Mouse (Mus musculus) heart, embryonic 16.5 days (tissue): ENCODE measurements at regions not wholly inside any gene's neighbourhood (a gene's known extent, or its start where the extent isn't known, plus 50 kb on each side); places are given as distances from the start of the nearest gene placed in this dataset.

ENCODE experiments used
- ATAC-seq: fragments of 200-750 bp; cut with Nextera tagmentation; replicated peaks from 2 replicates; pipeline ENCODE4 v1.8.0; 2017; ENCODE audit warnings: moderate number of reproducible peaks; ENCODE audit not compliant: insufficient read depth, low FRiP score; ENCODE audit errors: extremely low read depth
- H3K27ac ChIP-seq: fragments of 300-500 bp; sonication (generic); 2 replicates; pipeline ENCODE4 v1.5.1; 2014; ENCODE audit warnings: mild to moderate bottlenecking, low read length, control low read depth, moderate library complexity
- H3K27me3 ChIP-seq: fragments of 300-500 bp; sonication (generic); 2 replicates; pipeline ENCODE4 v1.6.1; 2014; ENCODE audit warnings: low read length, mixed read lengths; ENCODE audit not compliant: control insufficient read depth, insufficient read depth
- H3K36me3 ChIP-seq: fragments of 300-500 bp; sonication (generic); 2 replicates; pipeline ENCODE4 v1.6.1; 2014; ENCODE audit not compliant: control insufficient read depth, insufficient read depth
- H3K4me1 ChIP-seq: fragments of 300-500 bp; sonication (generic); 2 replicates; pipeline ENCODE4 v1.6.1; 2014; ENCODE audit warnings: low read length, mixed read lengths; ENCODE audit not compliant: control insufficient read depth, insufficient read depth
- H3K4me2 ChIP-seq: fragments of 300-500 bp; sonication (generic); 2 replicates; pipeline ENCODE4 v1.6.1; 2014; ENCODE audit warnings: low read depth, mild to moderate bottlenecking, control low read depth, low read length
- H3K4me3 ChIP-seq: fragments of 300-500 bp; sonication (generic); 2 replicates; pipeline ENCODE4 v1.5.1; 2014; ENCODE audit warnings: mild to moderate bottlenecking, control low read depth, low read length
- H3K9ac ChIP-seq: fragments of 300-500 bp; sonication (generic); 2 replicates; pipeline ENCODE4 v1.6.1; 2014; ENCODE audit warnings: low read length, control low read depth
- H3K9me3 ChIP-seq: fragments of 300-500 bp; sonication (generic); replicated peaks from 2 replicates; pipeline ENCODE4 v1.6.1; 2016; ENCODE audit warnings: low read length; ENCODE audit not compliant: control insufficient read depth
- WGBS: fragments of 180-500 bp; shearing (Covaris S2); extraction: QIAGEN DNeasy Blood & Tissue Kit; methylation state at CpG from one replicate; pipeline ENCODE4 v1.1.7; 2014; 5-methylcytosine and 5-hydroxymethylcytosine counted together

DNA sequence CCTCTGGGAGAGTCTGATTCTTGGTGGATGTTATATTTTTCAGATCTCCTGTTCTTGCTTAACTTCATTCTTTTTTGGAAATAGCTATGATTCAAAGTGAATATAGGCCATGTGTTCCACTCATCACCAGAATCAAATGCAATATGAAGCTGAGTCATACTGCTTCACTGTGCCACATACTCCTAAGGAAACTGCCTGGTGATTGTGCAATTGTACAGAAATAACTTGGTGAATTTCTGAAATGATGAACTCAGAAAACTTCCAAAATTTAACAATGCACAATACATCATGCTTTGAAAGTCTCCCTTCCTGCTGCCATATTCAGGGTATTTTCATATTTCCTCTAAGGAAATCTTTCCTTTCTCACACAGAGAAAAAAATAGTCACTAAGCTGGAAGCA, 518.9 kb upstream of the Pbx1 start:
- no peak overlapping the region for H3K4me3 ChIP-seq
- H3K9ac ChIP-seq, result no peak overlapping the region
- ATAC-seq, result no peak
- H3K9me3 ChIP-seq, result no peaks in the 10 kb centered on the region
- no peaks in the 10 kb centered on the region for H3K4me1 ChIP-seq
- no peak overlapping the region for H3K27ac ChIP-seq
- no peak overlapping the region for H3K4me2 ChIP-seq
- no peaks in the 10 kb centered on the region for H3K36me3 ChIP-seq
- H3K27me3 ChIP-seq, result no peaks in the 10 kb centered on the region

DNA sequence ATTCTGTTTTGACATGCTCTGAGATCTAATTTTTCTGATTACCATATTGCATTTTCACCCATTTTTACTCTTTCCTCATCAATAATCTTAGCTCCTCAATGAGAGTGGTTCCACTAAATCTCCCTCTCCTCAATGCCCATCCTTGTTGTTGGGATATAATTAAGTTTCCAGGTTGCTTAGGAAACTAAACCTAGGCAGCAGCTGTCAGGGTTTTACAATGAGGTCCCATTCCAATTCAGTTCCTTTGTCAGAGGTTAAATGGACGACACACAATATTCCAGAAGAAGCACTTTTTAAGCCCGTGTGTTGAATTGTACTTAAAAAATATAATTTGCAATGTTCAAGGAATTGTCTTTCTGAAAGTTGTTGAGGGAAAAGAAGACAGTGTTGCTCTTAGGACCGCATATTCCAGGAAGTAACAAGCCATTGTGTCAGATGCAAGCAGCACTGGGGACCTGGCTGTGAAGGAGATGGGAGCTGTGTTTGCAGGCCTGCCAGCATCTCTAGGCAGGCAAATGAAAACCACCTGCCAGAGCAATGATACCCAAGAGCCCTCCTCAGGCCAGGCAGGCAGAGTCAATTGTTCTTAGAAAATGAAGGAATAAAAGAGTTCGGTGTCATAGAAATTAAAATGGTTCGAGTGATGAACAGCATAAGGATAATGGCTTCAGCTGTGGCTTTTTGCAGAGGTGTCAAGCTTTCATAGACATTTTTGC, 492.2 kb upstream of the Pbx1 start:
- H3K4me1 ChIP-seq, result no peaks in the 10 kb centered on the region
- no peak for ATAC-seq
- no peak overlapping the region for H3K4me2 ChIP-seq
- H3K27me3 ChIP-seq, result no peaks in the 10 kb centered on the region
- H3K4me3 ChIP-seq, result no peak overlapping the region
- no peak overlapping the region for H3K9ac ChIP-seq
- H3K36me3 ChIP-seq, result no peaks in the 10 kb centered on the region
- WGBS, result 83% methylated on average over 5 of the region's 5 CpGs
- H3K27ac ChIP-seq, result no peak overlapping the region
- no peaks in the 10 kb centered on the region for H3K9me3 ChIP-seq

GRCm38 (mm10) chr1:168918331-168919076, 486.4 kb upstream of the Pbx1 start:
- no peak overlapping the region for H3K9ac ChIP-seq
- no peaks in the 10 kb centered on the region for H3K4me1 ChIP-seq
- 88% methylated on average over 9 of the region's 9 CpGs for WGBS
- H3K27me3 ChIP-seq, result no peaks in the 10 kb centered on the region
- no peak for ATAC-seq
- H3K9me3 ChIP-seq, result no peaks in the 10 kb centered on the region
- H3K4me2 ChIP-seq, result no peak overlapping the region
- no peak overlapping the region for H3K4me3 ChIP-seq
- no peak overlapping the region for H3K27ac ChIP-seq
- H3K36me3 ChIP-seq, result no peaks in the 10 kb centered on the region

- Histone ChIP-seq H3K4me2 (no peak overlapping the region), H3K9me3 (no peaks in the 10 kb centered on the region), H3K36me3 (no peaks in the 10 kb centered on the region), H3K27me3 (no peaks in the 10 kb centered on the region), H3K27ac (no peak overlapping the region), H3K4me3 (no peak overlapping the region), H3K4me1 (no peaks in the 10 kb centered on the region), H3K9ac (no peak overlapping the region)
- 77% methylated on average over 4 of the region's 4 CpGs for WGBS
- no peak for ATAC-seq
Measured at GRCm38 (mm10) chr1:168908684-168909175, 476.7 kb upstream of the Pbx1 start.

- no peaks in the 10 kb centered on the region for H3K4me1 ChIP-seq
- H3K27ac ChIP-seq, result no peak overlapping the region
- WGBS, result 93% methylated on average over 6 of the region's 6 CpGs
- no peak overlapping the region for H3K9ac ChIP-seq
- ATAC-seq, result no peak
- no peaks in the 10 kb centered on the region for H3K9me3 ChIP-seq
- no peak overlapping the region for H3K4me3 ChIP-seq
- H3K27me3 ChIP-seq, result no peaks in the 10 kb centered on the region
- no peaks in the 10 kb centered on the region for H3K36me3 ChIP-seq
- H3K4me2 ChIP-seq, result no peak overlapping the region
Measured at GRCm38 (mm10) chr1:168908192-168908591, 476.1 kb upstream of the Pbx1 start.

DNA sequence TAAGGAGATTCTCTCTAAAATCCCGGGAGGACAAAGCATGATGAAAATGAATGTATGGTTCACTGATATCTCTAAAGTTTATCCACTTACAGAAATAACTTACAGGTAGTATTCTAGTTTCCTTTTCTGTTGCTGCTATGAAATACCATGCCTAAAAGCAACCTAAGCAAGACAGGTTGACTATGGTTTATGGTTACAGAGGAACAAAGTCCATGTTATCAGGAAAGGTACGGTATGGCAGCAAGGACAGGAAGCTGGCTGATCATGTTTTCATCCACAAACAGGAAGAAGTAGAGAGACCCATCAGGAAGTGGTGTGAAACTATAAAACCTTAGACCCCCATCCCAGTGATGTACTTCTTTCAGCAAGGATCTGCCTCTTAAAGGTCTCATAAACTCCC, 466.4 kb upstream of the Pbx1 start:
- Histone ChIP-seq H3K4me3 (no peak overlapping the region), H3K9ac (no peak overlapping the region), H3K4me2 (no peak overlapping the region), H3K36me3 (no peaks in the 10 kb centered on the region), H3K27me3 (no peaks in the 10 kb centered on the region), H3K27ac (no peak overlapping the region), H3K4me1 (0 out of 2 replicates have a peak, but pooled peaks cover 3% of the 10 kb centered on the region), H3K9me3 (no peaks in the 10 kb centered on the region)
- ATAC-seq, result no peak
- 66% methylated on average over 2 of the region's 2 CpGs for WGBS

- no peak overlapping the region for H3K27ac ChIP-seq
- no peaks in the 10 kb centered on the region for H3K27me3 ChIP-seq
- no peaks in the 10 kb centered on the region for H3K36me3 ChIP-seq
- WGBS, result 28% methylated on average over 3 of the region's 3 CpGs
- H3K4me1 ChIP-seq, result no peaks in the 10 kb centered on the region
- no peak overlapping the region for H3K4me3 ChIP-seq
- no peak overlapping the region for H3K4me2 ChIP-seq
- no peak for ATAC-seq
- no peak overlapping the region for H3K9ac ChIP-seq
- no peaks in the 10 kb centered on the region for H3K9me3 ChIP-seq
Measured at GRCm38 (mm10) chr1:168861577-168861976, 429.5 kb upstream of the Pbx1 start.

- Histone ChIP-seq H3K27ac (no peak overlapping the region), H3K9me3 (no peaks in the 10 kb centered on the region), H3K4me1 (peaks cover 13% of the 10 kb centered on the region), H3K4me3 (no peak overlapping the region), H3K36me3 (no peaks in the 10 kb centered on the region), H3K4me2 (no peak overlapping the region; the same call in 1 of the 2 replicates), H3K27me3 (no peaks in the 10 kb centered on the region), H3K9ac (no peak overlapping the region)
- peak; percentile 49 for ATAC-seq
- WGBS, result 13% methylated on average over 3 of the region's 3 CpGs
Measured at GRCm38 (mm10) chr1:168823184-168823583, 391.1 kb upstream of the Pbx1 start.

GRCm38 (mm10) chr1:168818381-168818780, 386.3 kb upstream of the Pbx1 start:
- H3K9me3 ChIP-seq, result no peaks in the 10 kb centered on the region
- H3K4me1 ChIP-seq, result peaks cover 10% of the 10 kb centered on the region
- H3K9ac ChIP-seq, result no peak overlapping the region
- no peaks in the 10 kb centered on the region for H3K27me3 ChIP-seq
- no peak; the same call in 1 of the 2 replicates for ATAC-seq
- H3K36me3 ChIP-seq, result no peaks in the 10 kb centered on the region
- no peak overlapping the region for H3K4me2 ChIP-seq
- peak overlapping the region; percentile 3; the same call in 1 of the 2 replicates for H3K27ac ChIP-seq
- no peak overlapping the region for H3K4me3 ChIP-seq
- whole genome bisulfite sequencing, result 46% methylated on average over 5 of the region's 5 CpGs
